Mouse (Mus musculus) small intestine, adult 2 months (tissue): ENCODE measurements around the gene Tfdp2. TPM values are rescaled to one million over a fixed set of nuclear protein-coding genes. Genes with fewer than 3 reads are reported as not detected.

Source experiments
- H3K27ac ChIP-seq: fragments of 200-500 bp; 2 replicates; pipeline ENCODE4 v1.5.1; 2012; ENCODE audit warnings: low read depth, low read length, control low read depth, inconsistent platforms; ENCODE audit not compliant: insufficient read depth
- H3K27me3 ChIP-seq: fragments of 200-500 bp; 2 replicates; pipeline ENCODE4 v1.6.1; 2012; ENCODE audit warnings: mild to moderate bottlenecking, moderate library complexity, low read length, inconsistent platforms; ENCODE audit not compliant: control insufficient read depth, insufficient read depth
- H3K36me3 ChIP-seq: fragments of 200-500 bp; 2 replicates; pipeline ENCODE4 v1.6.1; 2012; ENCODE audit warnings: mild to moderate bottlenecking, low read length, control low read depth, inconsistent platforms; ENCODE audit not compliant: control insufficient read depth, insufficient read depth
- H3K4me1 ChIP-seq: fragments of 200-500 bp; 2 replicates; pipeline ENCODE4 v1.6.1; 2012; ENCODE audit warnings: low read length, inconsistent platforms, mixed read lengths; ENCODE audit not compliant: control insufficient read depth, insufficient read depth, insufficient read length
- H3K4me3 ChIP-seq: fragments of 200-500 bp; 2 replicates; pipeline ENCODE4 v1.5.1; 2012; ENCODE audit warnings: low read depth, mild to moderate bottlenecking, control low read depth, inconsistent platforms, low read length, moderate library complexity
- CTCF ChIP-seq: fragments of 200-500 bp; IDR thresholded peaks from 2 replicates; pipeline ENCODE4 v1.5.1; 2012; ENCODE audit warnings: low read depth, mild to moderate bottlenecking, control low read depth, inconsistent platforms, low read length, moderate library complexity, mixed read lengths; ENCODE audit not compliant: insufficient replicate concordance, insufficient read length; ENCODE audit errors: extremely low read depth
- POLR2A ChIP-seq: fragments of 200-500 bp; IDR thresholded peaks from 2 replicates; pipeline ENCODE4 v1.6.1; 2012; ENCODE audit warnings: low read depth, mild to moderate bottlenecking, control low read depth, inconsistent platforms, low read length, moderate library complexity
- WGBS: fragments of 180-500 bp; shearing (Covaris S2); methylation state at CpG from one replicate; pipeline ENCODE4 v1.1.7; 2018; 5-methylcytosine and 5-hydroxymethylcytosine counted together
- polyA plus RNA-seq: library from polyadenylated mRNA; depleted of rRNA; stranded (reverse); fragments of >200 nt; gene quantifications from 2 replicates; pipeline ENCODE4 v1.2.3, GENCODE M21; 2012

Gene Tfdp2
- polyA plus RNA-seq, 1 experiment, result 23.9 TPM

DNA sequence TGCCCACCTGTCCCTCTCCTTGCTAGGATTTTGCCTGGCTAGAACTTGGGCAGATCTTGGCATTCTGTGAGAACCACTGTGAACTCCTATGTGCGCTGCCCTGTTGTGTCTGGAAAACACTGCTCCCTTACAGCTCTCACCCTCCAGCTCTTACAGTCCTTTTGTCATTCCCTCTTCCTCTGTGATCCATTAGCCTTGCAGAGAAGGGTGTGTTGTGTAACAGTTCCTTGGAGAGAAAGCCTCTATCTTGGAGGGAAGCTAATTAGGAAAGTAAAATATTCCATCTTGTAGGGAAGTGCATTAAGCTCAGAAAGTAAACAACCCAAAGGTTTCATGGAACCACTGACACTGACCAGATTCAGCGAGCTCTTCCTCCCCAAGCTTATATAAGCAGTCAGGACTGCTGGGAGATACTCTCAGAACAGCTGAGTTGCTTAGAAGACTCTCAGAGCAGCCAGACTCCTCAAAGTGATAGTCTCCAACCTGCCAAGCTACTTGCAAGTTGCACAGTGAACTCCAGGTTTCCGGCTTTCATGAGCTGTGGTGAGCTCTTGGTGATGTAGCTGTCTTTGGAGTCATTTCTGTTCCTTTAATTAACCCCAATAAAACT lies 17.1 kb downstream of the Tfdp2 start:
- H3K4me1 ChIP-seq, result peaks cover 1% of the 10 kb centered on the region; the same call in 1 of the 2 replicates
- 80% methylated on average over 3 of the region's 3 CpGs for WGBS
- peaks cover 4% of the 10 kb centered on the region; the same call in 1 of the 2 replicates for H3K36me3 ChIP-seq
- no peak overlapping the region for H3K4me3 ChIP-seq
- TF ChIP-seq POLR2A (no peak), CTCF (no peak)
- no peaks in the 10 kb centered on the region for H3K27me3 ChIP-seq
- 0 out of 2 replicates have a peak overlapping the region, but pooled peaks have one; percentile 15 for H3K27ac ChIP-seq

DNA sequence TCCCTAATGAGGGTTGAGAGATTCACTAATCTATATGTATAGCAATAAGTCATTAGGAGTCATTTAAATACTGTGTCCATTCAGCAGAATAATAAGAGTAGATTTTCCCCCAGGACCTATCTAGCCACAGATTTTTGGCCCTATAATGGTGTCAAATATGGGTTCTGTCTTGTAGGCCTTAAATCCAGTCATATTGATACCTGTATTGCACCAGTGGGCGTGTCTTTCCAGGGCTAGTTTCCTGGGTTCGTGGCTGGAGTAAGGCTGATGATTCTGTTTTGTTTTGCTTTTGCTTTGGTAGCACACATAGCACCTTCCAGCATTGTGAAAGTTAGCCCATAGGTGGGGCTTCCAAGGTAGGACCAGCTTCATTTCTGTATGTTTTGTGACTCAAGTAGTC lies 18.1 kb downstream of the Tfdp2 start:
- H3K36me3 ChIP-seq, result peaks cover 4% of the 10 kb centered on the region; the same call in 1 of the 2 replicates
- no peak overlapping the region for H3K27ac ChIP-seq
- H3K4me1 ChIP-seq, result peaks cover 1% of the 10 kb centered on the region; the same call in 1 of the 2 replicates
- TF ChIP-seq CTCF (no peak), POLR2A (no peak)
- WGBS, result 79% methylated on average over 2 of the region's 2 CpGs
- no peaks in the 10 kb centered on the region for H3K27me3 ChIP-seq
- H3K4me3 ChIP-seq, result no peak overlapping the region

DNA sequence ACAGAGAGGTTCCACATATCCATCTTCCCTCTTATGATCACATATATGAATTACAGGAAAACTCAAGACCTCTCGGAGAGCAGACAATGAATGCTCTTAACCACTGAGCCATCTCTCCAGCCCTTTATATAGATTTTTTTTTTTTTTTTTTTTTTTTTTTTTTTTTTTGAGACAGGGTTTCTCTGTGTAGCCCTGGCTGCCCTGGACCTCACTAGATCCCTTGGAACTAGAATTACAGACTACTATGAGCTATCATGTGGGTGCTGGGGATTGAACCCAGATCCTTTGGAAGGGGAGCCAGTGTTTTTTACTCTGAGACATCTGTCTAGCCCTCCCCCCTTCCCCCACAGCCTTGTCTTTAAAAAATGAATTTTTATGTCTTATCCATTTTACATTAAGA lies 21.2 kb downstream of the Tfdp2 start:
- H3K4me3 ChIP-seq, result no peak overlapping the region
- peaks cover 4% of the 10 kb centered on the region; the same call in 1 of the 2 replicates for H3K36me3 ChIP-seq
- peaks cover 1% of the 10 kb centered on the region; the same call in 1 of the 2 replicates for H3K4me1 ChIP-seq
- WGBS, result 95% methylated on average over 1 of the region's 1 CpGs
- no peak for TF ChIP-seq CTCF
- no peak for TF ChIP-seq POLR2A
- H3K27me3 ChIP-seq, result no peaks in the 10 kb centered on the region
- no peak overlapping the region for H3K27ac ChIP-seq

DNA sequence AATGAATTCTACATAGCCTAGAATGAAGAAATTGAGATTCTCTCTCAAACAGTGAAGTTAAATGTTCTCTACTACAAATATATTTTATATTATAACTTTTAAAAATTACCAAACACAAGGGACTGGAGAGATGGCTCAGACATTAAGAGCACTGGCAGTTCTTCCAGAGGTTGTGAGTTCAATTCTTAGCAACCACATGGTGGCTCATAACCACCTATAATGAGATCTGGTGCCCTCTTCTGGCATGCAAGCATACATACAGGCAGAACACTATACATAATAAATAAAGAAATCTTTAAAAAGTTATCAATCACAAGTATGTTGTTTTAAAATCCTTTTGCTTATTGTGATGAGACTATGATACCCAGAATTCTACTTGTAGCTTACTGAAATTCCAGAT lies 21.7 kb downstream of the Tfdp2 start:
- no peaks in the 10 kb centered on the region for H3K27me3 ChIP-seq
- TF ChIP-seq CTCF, result no peak
- no peak for TF ChIP-seq POLR2A
- no peak overlapping the region for H3K27ac ChIP-seq
- H3K4me1 ChIP-seq, result peaks cover 1% of the 10 kb centered on the region; the same call in 1 of the 2 replicates
- no peak overlapping the region for H3K4me3 ChIP-seq
- H3K36me3 ChIP-seq, result peaks cover 4% of the 10 kb centered on the region; the same call in 1 of the 2 replicates

DNA sequence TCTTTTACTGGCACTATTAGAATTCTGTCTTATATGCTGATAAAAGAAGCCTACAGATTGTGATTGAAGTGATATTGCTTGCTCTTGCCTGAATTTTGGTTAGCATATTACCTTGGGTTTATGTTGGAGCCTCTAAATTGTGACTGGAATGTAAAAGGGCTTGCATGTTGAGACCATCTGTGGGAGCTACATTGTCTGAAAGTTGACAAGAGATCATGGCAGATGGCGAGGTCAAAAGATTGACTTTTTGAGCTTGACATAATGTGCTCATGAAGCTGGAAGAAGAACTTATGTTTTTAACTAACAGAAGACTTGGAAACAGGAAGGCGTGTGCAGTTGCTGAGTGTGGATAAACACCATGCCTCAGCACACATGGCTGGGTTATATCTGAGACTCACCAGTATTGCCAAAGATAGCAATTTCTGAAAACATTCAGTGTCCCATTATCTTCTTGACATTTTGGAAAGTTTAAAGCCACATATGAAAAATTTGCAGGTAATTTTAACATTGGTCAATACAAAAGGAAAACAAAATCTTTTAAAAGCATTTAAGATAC lies 23.1 kb downstream of the Tfdp2 start:
- TF ChIP-seq POLR2A (no peak), CTCF (no peak)
- H3K36me3 ChIP-seq, result peaks cover 4% of the 10 kb centered on the region; the same call in 1 of the 2 replicates
- no peaks in the 10 kb centered on the region for H3K27me3 ChIP-seq
- no peak overlapping the region for H3K4me3 ChIP-seq
- 93% methylated on average over 2 of the region's 2 CpGs for WGBS
- H3K4me1 ChIP-seq, result 0 out of 2 replicates have a peak, but pooled peaks cover under 1% of the 10 kb centered on the region
- H3K27ac ChIP-seq, result no peak overlapping the region

DNA sequence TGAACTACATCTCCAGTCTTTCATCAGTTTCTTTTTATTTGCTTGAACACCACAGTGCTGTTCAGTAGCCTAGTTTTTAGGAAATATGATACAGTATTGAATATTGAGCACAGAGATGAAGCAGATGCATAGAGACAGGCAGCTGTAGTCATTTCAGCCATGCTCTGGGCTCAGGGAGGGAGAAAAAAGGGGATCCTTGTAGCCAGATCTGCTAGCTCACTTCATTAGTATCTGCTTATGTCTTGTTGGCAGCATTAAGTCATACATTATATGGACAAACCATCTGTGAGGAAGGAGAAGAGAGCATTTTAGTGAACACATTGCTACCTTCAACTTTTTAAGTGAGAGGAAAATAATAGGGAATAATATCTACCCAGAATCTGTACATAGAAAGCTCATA lies 24.3 kb downstream of the Tfdp2 start:
- H3K36me3 ChIP-seq, result 0 out of 2 replicates have a peak, but pooled peaks cover 1% of the 10 kb centered on the region
- H3K4me3 ChIP-seq, result no peak overlapping the region
- no peaks in the 10 kb centered on the region for H3K27me3 ChIP-seq
- H3K4me1 ChIP-seq, result no peaks in the 10 kb centered on the region
- TF ChIP-seq POLR2A (no peak), CTCF (no peak)
- H3K27ac ChIP-seq, result no peak overlapping the region

DNA sequence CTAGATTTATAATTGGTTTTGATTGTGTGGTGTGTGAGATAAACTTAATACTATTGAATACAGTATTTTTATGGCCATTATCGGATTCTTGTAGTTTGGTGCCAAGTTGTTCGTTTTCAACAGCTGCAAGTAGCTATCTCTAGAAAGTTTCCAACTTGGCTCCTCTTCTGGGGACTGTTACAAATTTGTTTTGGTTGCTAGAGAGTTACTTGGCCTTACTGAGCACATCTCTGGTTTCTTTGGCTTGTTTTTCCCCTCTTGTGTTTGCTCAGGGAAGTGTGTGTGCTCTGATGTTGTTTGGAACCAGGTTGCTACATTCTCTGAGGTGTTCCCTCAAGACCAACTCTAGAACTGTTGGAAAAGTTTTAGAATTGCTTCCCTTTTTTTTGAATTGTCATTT lies 27.2 kb downstream of the Tfdp2 start:
- H3K27ac ChIP-seq, result no peak overlapping the region
- no peaks in the 10 kb centered on the region for H3K36me3 ChIP-seq
- WGBS, result 36% methylated on average over 2 of the region's 2 CpGs
- TF ChIP-seq CTCF, result no peak
- TF ChIP-seq POLR2A, result no peak
- H3K27me3 ChIP-seq, result no peaks in the 10 kb centered on the region
- no peak overlapping the region for H3K4me3 ChIP-seq
- H3K4me1 ChIP-seq, result no peaks in the 10 kb centered on the region

DNA sequence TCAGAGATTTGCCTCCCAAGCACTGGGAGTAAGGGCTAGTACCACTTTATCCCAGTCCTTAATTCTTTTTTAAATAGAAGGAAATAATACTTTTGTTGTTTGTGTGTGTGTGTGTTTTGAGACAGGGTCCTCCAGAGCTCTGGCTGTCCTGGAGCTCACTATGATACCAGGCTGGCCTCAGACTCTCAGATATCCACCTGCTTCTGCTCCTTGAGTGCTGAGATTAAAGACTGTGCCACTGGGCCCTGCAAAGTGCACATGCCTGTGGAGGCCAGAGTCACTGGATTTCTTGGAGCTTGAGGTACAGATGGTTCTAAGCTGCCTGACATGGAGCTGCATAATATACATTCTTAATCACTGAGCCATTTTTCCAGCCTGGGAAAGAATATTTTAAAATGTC lies 32.2 kb downstream of the Tfdp2 start:
- Histone ChIP-seq H3K4me3 (no peak overlapping the region), H3K4me1 (no peaks in the 10 kb centered on the region), H3K27me3 (no peaks in the 10 kb centered on the region), H3K27ac (no peak overlapping the region), H3K36me3 (0 out of 2 replicates have a peak, but pooled peaks cover 1% of the 10 kb centered on the region)
- no peak for TF ChIP-seq POLR2A
- no peak for TF ChIP-seq CTCF
